Mouse (Mus musculus) cerebellum, adult 2 months (tissue): ENCODE measurements around the gene Ulk4.
A peak's percentile ranks its signal among the peaks of the same experiment; 100 is the strongest.

Experiments used
- CTCF ChIP-seq: fragments of 200-500 bp; IDR thresholded peaks from 2 replicates; pipeline ENCODE4 v1.5.1; 2011; ENCODE audit warnings: low read depth, mild to moderate bottlenecking, control low read depth, low read length, moderate library complexity, borderline replicate concordance; ENCODE audit not compliant: insufficient read depth
- POLR2A ChIP-seq: fragments of 200-500 bp; IDR thresholded peaks from 2 replicates; pipeline ENCODE4 v1.6.1; 2011; ENCODE audit warnings: low read length, control low read depth, borderline replicate concordance; ENCODE audit not compliant: insufficient read depth

GRCm38 (mm10) chr9:121107643-121108042 lies 169.4 kb downstream of the Ulk4 start:
- TF ChIP-seq CTCF (peak; percentile 27; the same call in 1 of the 2 replicates), POLR2A (no peak)
